Comparison of ENCODE assay signal across 12 mouse cellular contexts in genomic region chr3:101387849-101388248, GRCm38 (mm10). TPM values are rescaled to one million over a fixed set of nuclear protein-coding genes. Genes with fewer than 3 reads are reported as not detected.
DNase-seq lines count a peak whose midpoint lies in the region; ATAC-seq and TF ChIP-seq lines count a peak whose summit lies in the region.
"Had no signal": no experiment of that assay in that cellular context is flagged by ENCODE, and none has a peak within 500 bp of the region (broad histone marks: within the 10 kb centered on the region; RNA-seq: fewer than 3 reads in every experiment).

No protein-coding gene starts in this region.

- H3K27me3 ChIP-seq in heart, embryonic 16.5 days (ENCODE audit: control insufficient read depth, insufficient read depth, low read length): no peaks in the 10 kb centered on the region
- no peaks in the 10 kb centered on the region for H3K27me3 ChIP-seq in embryonic facial prominence, embryonic 11.5 days (ENCODE audit: control insufficient read depth, insufficient read depth, low read length)
- H3K27me3 ChIP-seq in midbrain, embryonic 13.5 days: 0 out of 2 replicates have a peak, but pooled peaks cover 8% of the 10 kb centered on the region

- H3K4me2 ChIP-seq in heart, embryonic 16.5 days (ENCODE audit: low read depth, low read length): peak overlapping the region; percentile 31
- peak overlapping the region; percentile 21; the same call in 1 of the 2 replicates for H3K4me2 ChIP-seq in embryonic facial prominence, embryonic 11.5 days (ENCODE audit: low read depth, low read length)
- H3K4me2 ChIP-seq in midbrain, embryonic 13.5 days (replicated peaks): peak overlapping the region; percentile 9; the same call in 1 of the 2 replicates

- in situ Hi-C loops in ES-E14 (cut with MboI; ENCODE audit: low sequenced_read_pairs in 2 of 2, unreplicated experiment in 2 of 2): no loop called here

- H3K4me3 ChIP-seq in heart, embryonic 16.5 days (ENCODE audit: low read length): no peak overlapping the region
- no peak overlapping the region for H3K4me3 ChIP-seq in ES-E14 (ENCODE audit: insufficient read depth in 1 of 2, low read depth in 1 of 2, low read length in 2 of 2, poor library complexity in 1 of 2, severe bottlenecking in 1 of 2)
- no peak overlapping the region for H3K4me3 ChIP-seq in embryonic facial prominence, embryonic 11.5 days (ENCODE audit: low read depth, low read length)
- H3K4me3 ChIP-seq in midbrain, embryonic 13.5 days (replicated peaks): no peak overlapping the region

- 14% methylated on average over 9 of the region's 10 CpGs for WGBS in heart, embryonic 16.5 days
- under 1% methylated on average over 6 of the region's 10 CpGs for WGBS in embryonic facial prominence, embryonic 11.5 days
- 3% methylated on average over 10 of the region's 10 CpGs for WGBS in midbrain, embryonic 13.5 days

- H3K27ac ChIP-seq in heart, embryonic 16.5 days (ENCODE audit: low read length): peak overlapping the region; percentile 37; the same call in 1 of the 2 replicates
- H3K27ac ChIP-seq in ES-E14 (ENCODE audit: insufficient read depth, low read depth, low read length, poor library complexity, severe bottlenecking): no peak overlapping the region
- H3K27ac ChIP-seq in embryonic facial prominence, embryonic 11.5 days (replicated peaks; ENCODE audit: low read depth, low read length): peak overlapping the region; percentile 52; the same call in 1 of the 2 replicates
- no peak overlapping the region for H3K27ac ChIP-seq in midbrain, embryonic 13.5 days
- H3K27ac ChIP-seq: liver, embryonic 14.5 days had no signal

- H3K9ac ChIP-seq in heart, embryonic 16.5 days (ENCODE audit: low read length): peak overlapping the region; percentile 43; the same call in 1 of the 2 replicates
- peak overlapping the region; percentile 43; the same call in 1 of the 2 replicates for H3K9ac ChIP-seq in ES-E14 (ENCODE audit: insufficient read depth, low read depth, low read length, poor library complexity, severe bottlenecking)
- H3K9ac ChIP-seq in embryonic facial prominence, embryonic 11.5 days (replicated peaks; ENCODE audit: low read length): no peak overlapping the region; the same call in 1 of the 2 replicates
- no peak overlapping the region for H3K9ac ChIP-seq in midbrain, embryonic 13.5 days (replicated peaks)
- H3K9ac ChIP-seq: forebrain, postnatal 0 days; liver, embryonic 14.5 days had no signal

- no peaks in the 10 kb centered on the region for H3K36me3 ChIP-seq in heart, embryonic 16.5 days (ENCODE audit: control insufficient read depth, insufficient read depth)
- no peaks in the 10 kb centered on the region for H3K36me3 ChIP-seq in ES-E14 (ENCODE audit: control insufficient read depth, insufficient read depth, low read length, poor library complexity, severe bottlenecking)
- no peaks in the 10 kb centered on the region for H3K36me3 ChIP-seq in embryonic facial prominence, embryonic 11.5 days (replicated peaks; ENCODE audit: control insufficient read depth, insufficient read depth, low read depth, low read length)
- no peaks in the 10 kb centered on the region for H3K36me3 ChIP-seq in midbrain, embryonic 13.5 days

- H3K9me3 ChIP-seq in heart, embryonic 16.5 days (replicated peaks; ENCODE audit: control insufficient read depth, low read length): no peaks in the 10 kb centered on the region
- H3K9me3 ChIP-seq in ES-E14 (ENCODE audit: control insufficient read depth, insufficient read depth, low read depth, low read length): no peaks in the 10 kb centered on the region
- no peaks in the 10 kb centered on the region for H3K9me3 ChIP-seq in embryonic facial prominence, embryonic 11.5 days (replicated peaks; ENCODE audit: control insufficient read depth, low read length)
- H3K9me3 ChIP-seq in midbrain, embryonic 13.5 days: no peaks in the 10 kb centered on the region

- peaks cover 33% of the 10 kb centered on the region for H3K4me1 ChIP-seq in heart, embryonic 16.5 days (ENCODE audit: control insufficient read depth, insufficient read depth, low read length)
- peaks cover 9 to 21% of the 10 kb centered on the region in 2 experiments for H3K4me1 ChIP-seq in ES-E14 (ENCODE audit: control insufficient read depth in 2 of 2, insufficient read depth in 2 of 2, low read length in 2 of 2, poor library complexity in 1 of 2)
- peaks cover 17% of the 10 kb centered on the region for H3K4me1 ChIP-seq in embryonic facial prominence, embryonic 11.5 days (ENCODE audit: control insufficient read depth, insufficient read depth, low read length)
- peaks cover 81% of the 10 kb centered on the region for H3K4me1 ChIP-seq in midbrain, embryonic 13.5 days (replicated peaks)

- DNase-seq in heart, postnatal 4 days: no peak
- no peak for DNase-seq in ES-E14 (ENCODE audit: low read depth, low spot score)
- peak; percentile 48 for DNase-seq in embryonic facial prominence, embryonic 11.5 days (ENCODE audit: low spot score)
- no peak for DNase-seq in right cerebral cortex, postnatal 14 days
- DNase-seq in retina, postnatal 1 day: no peak
- no peak for DNase-seq in frontal cortex, postnatal 36 days (ENCODE audit: low spot score in 2 of 2)
- DNase-seq: forebrain, postnatal 0 days; spleen, adult 18-20 months; thymus, adult 18-20 months had no signal

- ATAC-seq in heart, embryonic 16.5 days (replicated peaks; ENCODE audit: extremely low read depth, insufficient read depth, low FRiP score): 0 out of 2 replicates have a peak, but pooled peaks have one; percentile 38
- no peak; the same call in 1 of the 2 replicates for ATAC-seq in embryonic facial prominence, embryonic 11.5 days (replicated peaks; ENCODE audit: insufficient number of reproducible peaks, low FRiP score, low TSS enrichment, low read depth)
- no peak for ATAC-seq in midbrain, embryonic 13.5 days
- ATAC-seq: forebrain, postnatal 0 days had no signal

TF ChIP-seq in ES-E14, 5 proteins besides CTCF, POLR2A, EP300 and RAD21:
- TF ChIP-seq ZC3H11A (IDR thresholded peaks at IDR 0.05; ENCODE audit: borderline replicate concordance, low read depth, low read length) (no peak), ZNF384 (IDR thresholded peaks at IDR 0.05; ENCODE audit: low read depth, low read length) (no peak), MAFK (IDR thresholded peaks at IDR 0.05; ENCODE audit: insufficient read depth, low read depth, low read length) (no peak), CHD2 (IDR thresholded peaks at IDR 0.05; ENCODE audit: low read depth, low read length) (no peak), HCFC1 (IDR thresholded peaks at IDR 0.05; ENCODE audit: borderline replicate concordance, insufficient read depth, low read length) (no peak)
TF ChIP-seq in ES-E14: peak in this region for 0.

RNA-seq across cellular contexts. Expression of gene Igsf3, which starts 11.0 kb away (rescaled TPM):
- polyA plus RNA-seq in heart, embryonic 16.5 days (2015; fragmentation: Nextera tagmentation; extraction: Ambion mirVana): 36.2 and 38.1 TPM in 2 replicates
- total RNA-seq in heart, postnatal 4 days (2021): 10 to 100 TPM; 26.9 to 29.8 TPM
- total RNA-seq in ES-E14 (2012; rRNA removed): 22.9 and 49.5 TPM in 2 replicates
- 40.6 and 42.3 TPM in 2 replicates for polyA plus RNA-seq in embryonic facial prominence, embryonic 11.5 days (2014; fragmentation: Nextera tagmentation; extraction: Ambion mirVana)
- 75.5 and 79.1 TPM in 2 replicates for polyA plus RNA-seq in midbrain, embryonic 13.5 days (2015; fragmentation: Nextera tagmentation; extraction: Ambion mirVana)

Comparison
In these comparisons a context has a peak if more than half of its experiments do, and no peak if none do; other contexts are left out.
1. H3K27ac ChIP-seq: peak in heart, embryonic 16.5 days (single experiment) and embryonic facial prominence, embryonic 11.5 days (single experiment); none in ES-E14 (single experiment) and midbrain, embryonic 13.5 days (single experiment).
2. H3K9ac ChIP-seq: peak in heart, embryonic 16.5 days (single experiment) and ES-E14 (single experiment); none in embryonic facial prominence, embryonic 11.5 days (single experiment) and midbrain, embryonic 13.5 days (single experiment).
3. Peak in every context shown above with its lines, with median percentiles within 50 percentile points of each other: H3K4me2 ChIP-seq.